Mouse (Mus musculus) CD8-positive naive resting alpha-beta T cell, adult 2 months (primary cell): ENCODE data around the gene Mybpc2.
A peak's percentile ranks its signal among the peaks of the same experiment; 100 is the strongest.

ENCODE experiments used
- DNase-seq, 2 experiments: peaks; one replicate each; pipeline ENCODE4 v3.0.0; 2022; ENCODE audit warnings: low read depth in 2 of 2, low spot score in 2 of 2

Mybpc2 gene

GRCm38 (mm10) chr7:44547041-44547440 is 22.6 kb upstream of the Mybpc2 start:
- no peak for DNase-seq

- DNase-seq = no peak
Measured at GRCm38 (mm10) chr7:44546274-44546673, 21.8 kb upstream of the Mybpc2 start.

GRCm38 (mm10) chr7:44543071-44543470 is 18.6 kb upstream of the Mybpc2 start:
- no peak for DNase-seq

- DNase-seq = no peak
Measured at GRCm38 (mm10) chr7:44542555-44542954, 18.1 kb upstream of the Mybpc2 start.

GRCm38 (mm10) chr7:44538756-44539624 is 14.5 kb upstream of the Mybpc2 start:
- DNase-seq = no peak

GRCm38 (mm10) chr7:44537496-44537895 is 13.0 kb upstream of the Mybpc2 start:
- no peak for DNase-seq

GRCm38 (mm10) chr7:44537009-44537408 is 12.6 kb upstream of the Mybpc2 start:
- DNase-seq = no peak

- DNase-seq = no peak
Measured at GRCm38 (mm10) chr7:44536590-44536968, 12.1 kb upstream of the Mybpc2 start.

- DNase-seq = no peak
Measured at GRCm38 (mm10) chr7:44535657-44536589, 11.5 kb upstream of the Mybpc2 start.

- DNase-seq = no peak
Measured at GRCm38 (mm10) chr7:44534656-44535441, 10.4 kb upstream of the Mybpc2 start.

- no peak for DNase-seq
Measured at GRCm38 (mm10) chr7:44534242-44534641, 9.8 kb upstream of the Mybpc2 start.

- no peak for DNase-seq
Measured at GRCm38 (mm10) chr7:44533746-44534045, 9.2 kb upstream of the Mybpc2 start.

GRCm38 (mm10) chr7:44532918-44533745 is 8.7 kb upstream of the Mybpc2 start:
- DNase-seq = no peak

GRCm38 (mm10) chr7:44531946-44532732 is 7.7 kb upstream of the Mybpc2 start, which contains the start of gene Spib:
Spib (minus strand) TSS chr7:44532071.
- DNase-seq = no peak

GRCm38 (mm10) chr7:44531207-44531606 is 6.8 kb upstream of the Mybpc2 start:
- no peak for DNase-seq

GRCm38 (mm10) chr7:44530507-44530906 is 6.1 kb upstream of the Mybpc2 start:
- DNase-seq = no peak

GRCm38 (mm10) chr7:44529518-44529917 is 5.1 kb upstream of the Mybpc2 start:
- no peak for DNase-seq

GRCm38 (mm10) chr7:44527483-44528398 is 3.3 kb upstream of the Mybpc2 start:
- DNase-seq = peak; percentile 64 to 75
